Mouse (Mus musculus): ENCODE measurements around the gene Vps37d.

DNA sequence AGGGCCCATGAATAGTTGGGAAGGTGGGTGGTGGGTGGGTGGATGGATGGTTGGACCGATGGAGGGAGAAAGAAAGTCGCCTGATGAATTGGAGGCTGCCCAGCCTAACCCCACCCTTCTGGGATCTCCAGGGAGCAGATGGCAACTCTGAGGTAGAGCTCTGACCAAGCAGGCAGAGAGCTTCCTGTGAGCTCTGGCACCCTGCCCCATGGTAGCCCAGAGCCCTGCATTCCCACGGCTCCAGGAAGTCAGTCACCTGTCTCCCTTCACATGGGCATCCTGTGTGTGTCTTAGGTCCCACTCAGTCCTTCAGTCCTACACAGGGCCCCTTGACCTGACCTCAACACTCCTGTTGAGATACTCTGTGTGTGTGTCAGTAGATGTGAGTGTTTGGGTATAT is 40.1 kb downstream of the Vps37d start:
- TF ChIP-seq CTCF (IDR thresholded peaks at IDR 0.05; ENCODE audit: borderline replicate concordance, insufficient read depth, low read depth, low read length) (no peak), POLR2A (IDR thresholded peaks at IDR 0.05; ENCODE audit: borderline replicate concordance, insufficient read depth, low read length) (no peak)

All from cerebellum, adult 2 months (tissue).